Mouse (Mus musculus) heart, embryonic 14.5 days (tissue): ENCODE measurements around the gene Tnni2. TPM values are rescaled to one million over a fixed set of nuclear protein-coding genes. Genes with fewer than 3 reads are reported as not detected.

Experiments used
- ATAC-seq: fragments of 200-750 bp; cut with Nextera tagmentation; 2 replicates; pipeline ENCODE4 v1.8.0; 2017; ENCODE audit warnings: low read depth, moderate TSS enrichment; ENCODE audit not compliant: insufficient number of reproducible peaks, insufficient read depth, low FRiP score
- H3K27ac ChIP-seq, 2 experiments: fragments of 200-500 bp in 1 of 2; fragments of 300-500 bp in 1 of 2; sonication (generic) in 1 of 2; replicated peaks in 1 of 2; 2 replicates each; pipeline ENCODE4 v1.5.1; 2012 to 2014; ENCODE audit warnings: low read depth in 2 of 2, low read length in 2 of 2, control low read depth in 1 of 2, mild to moderate bottlenecking in 1 of 2, mixed read lengths in 1 of 2; ENCODE audit not compliant: control insufficient read depth in 1 of 2, insufficient read depth in 1 of 2
- H3K27me3 ChIP-seq: fragments of 300-500 bp; sonication (generic); 2 replicates; pipeline ENCODE4 v1.6.1; 2014; ENCODE audit warnings: mild to moderate bottlenecking, low read length, control low read depth; ENCODE audit not compliant: control insufficient read depth, insufficient read depth
- H3K36me3 ChIP-seq: fragments of 300-500 bp; sonication (generic); 2 replicates; pipeline ENCODE4 v1.6.1; 2014; ENCODE audit warnings: mild to moderate bottlenecking, control low read depth, low read length, mixed read lengths; ENCODE audit not compliant: control insufficient read depth, insufficient read depth
- H3K4me1 ChIP-seq, 2 experiments: fragments of 200-500 bp in 1 of 2; fragments of 300-500 bp in 1 of 2; sonication (generic) in 1 of 2; 2 replicates each; pipeline ENCODE4 v1.6.1; 2012 to 2014; ENCODE audit warnings: low read length in 2 of 2, control low read depth in 1 of 2, mixed read lengths in 1 of 2; ENCODE audit not compliant: control insufficient read depth in 2 of 2, insufficient read depth in 2 of 2
- H3K4me2 ChIP-seq: fragments of 300-500 bp; sonication (generic); 2 replicates; pipeline ENCODE4 v1.6.1; 2014; ENCODE audit warnings: mild to moderate bottlenecking, low read length
- H3K4me3 ChIP-seq, 2 experiments: fragments of 200-500 bp in 1 of 2; fragments of 300-500 bp in 1 of 2; sonication (generic) in 1 of 2; 2 replicates each; pipeline ENCODE4 v1.5.1; 2012 to 2014; ENCODE audit warnings: low read length in 2 of 2, mild to moderate bottlenecking in 2 of 2, control low read depth in 1 of 2, low read depth in 1 of 2, moderate library complexity in 1 of 2; ENCODE audit not compliant: control insufficient read depth in 1 of 2, insufficient read depth in 1 of 2
- H3K9ac ChIP-seq: fragments of 300-500 bp; sonication (generic); 2 replicates; pipeline ENCODE4 v1.6.1; 2014; ENCODE audit warnings: mild to moderate bottlenecking, low read length
- H3K9me3 ChIP-seq: fragments of 300-500 bp; sonication (generic); 2 replicates; pipeline ENCODE4 v1.6.1; 2016; ENCODE audit warnings: low read length, control low read depth; ENCODE audit not compliant: control insufficient read depth
- WGBS: fragments of 180-500 bp; shearing (Covaris S2); extraction: QIAGEN DNeasy Blood & Tissue Kit; methylation state at CpG from one replicate; pipeline ENCODE4 v1.1.7; 2014; 5-methylcytosine and 5-hydroxymethylcytosine counted together
- polyA plus RNA-seq: library from polyadenylated mRNA; unstranded; fragments of >200 nt; fragmentation: Nextera tagmentation; extraction: Ambion mirVana; gene quantifications from 2 replicates; pipeline ENCODE4 v1.2.1, GENCODE M21; 2014

Gene Tnni2
- polyA plus RNA-seq, 1 experiment from 2014 or later = 31.7 TPM

GRCm38 (mm10) chr7:142471414-142471861, 29.8 kb downstream of the Tnni2 start:
- H3K4me3 ChIP-seq = peak overlapping the region in 1 of 2 experiments; percentile 22; a peak in 1 of 4 replicates
- no peak for ATAC-seq
- H3K9me3 ChIP-seq = no peaks in the 10 kb centered on the region
- no peaks in the 10 kb centered on the region for H3K27me3 ChIP-seq
- H3K4me1 ChIP-seq = peaks cover 39 to 52% of the 10 kb centered on the region in 2 experiments
- H3K9ac ChIP-seq = peak overlapping the region; percentile 71
- H3K36me3 ChIP-seq = no peaks in the 10 kb centered on the region
- H3K27ac ChIP-seq = peak overlapping the region; percentile 73 to 83
- 57% methylated on average over 6 of the region's 6 CpGs for WGBS
- peak overlapping the region; percentile 26 for H3K4me2 ChIP-seq

GRCm38 (mm10) chr7:142471884-142472570, 30.4 kb downstream of the Tnni2 start:
- peak overlapping the region; percentile 26 for H3K4me2 ChIP-seq

GRCm38 (mm10) chr7:142472936-142473335, 31.3 kb downstream of the Tnni2 start:
- 95% methylated on average over 4 of the region's 4 CpGs for WGBS
- Histone ChIP-seq H3K27ac (peak overlapping the region; percentile 5 to 73; a peak in 2 of 4 replicates), H3K4me2 (peak overlapping the region; percentile 26), H3K4me3 (peak overlapping the region; percentile 17 to 21; a peak in 3 of 4 replicates), H3K27me3 (no peaks in the 10 kb centered on the region), H3K4me1 (peaks cover 43 to 53% of the 10 kb centered on the region in 2 experiments), H3K9me3 (no peaks in the 10 kb centered on the region), H3K9ac (peak overlapping the region; percentile 71), H3K36me3 (no peaks in the 10 kb centered on the region)
- no peak for ATAC-seq

More at GRCm38 (mm10) chr7:142471884-142472570, 30.4 kb downstream of the Tnni2 start:
- peak overlapping the region; percentile 71 for H3K9ac ChIP-seq
- no peaks in the 10 kb centered on the region for H3K27me3 ChIP-seq
- H3K9me3 ChIP-seq = no peaks in the 10 kb centered on the region
- no peaks in the 10 kb centered on the region for H3K36me3 ChIP-seq
- ATAC-seq = no peak
- peaks cover 43 to 53% of the 10 kb centered on the region in 2 experiments for H3K4me1 ChIP-seq
- WGBS = 41% methylated on average over 15 of the region's 15 CpGs
- peak overlapping the region; percentile 18 to 22; a peak in 3 of 4 replicates for H3K4me3 ChIP-seq
- peak overlapping the region; percentile 73 to 83 for H3K27ac ChIP-seq

- peak overlapping the region; percentile 11 to 17; a peak in 2 of 4 replicates for H3K4me3 ChIP-seq
- peak overlapping the region; percentile 71 for H3K9ac ChIP-seq
Observed at GRCm38 (mm10) chr7:142473476-142473875, 31.9 kb downstream of the Tnni2 start.

GRCm38 (mm10) chr7:142474799-142475198, 33.2 kb downstream of the Tnni2 start:
- Histone ChIP-seq H3K27me3 (no peaks in the 10 kb centered on the region), H3K9me3 (no peaks in the 10 kb centered on the region), H3K9ac (peak overlapping the region; percentile 61; the same call in 1 of the 2 replicates), H3K4me2 (peak overlapping the region; percentile 26), H3K36me3 (no peaks in the 10 kb centered on the region), H3K27ac (peak overlapping the region in 1 of 2 experiments; percentile 64; a peak in 1 of 4 replicates), H3K4me3 (peak overlapping the region in 1 of 2 experiments; percentile 9; a peak in 2 of 4 replicates), H3K4me1 (peaks cover 60 to 68% of the 10 kb centered on the region in 2 experiments)
- WGBS = 77% methylated on average over 14 of the region's 14 CpGs
- ATAC-seq = no peak

More at GRCm38 (mm10) chr7:142473476-142473875, 31.9 kb downstream of the Tnni2 start:
- H3K27me3 ChIP-seq = no peaks in the 10 kb centered on the region
- peaks cover 48 to 57% of the 10 kb centered on the region in 2 experiments for H3K4me1 ChIP-seq
- no peaks in the 10 kb centered on the region for H3K9me3 ChIP-seq
- H3K27ac ChIP-seq = peak overlapping the region in 1 of 2 experiments; percentile 73; a peak in 1 of 4 replicates
- H3K4me2 ChIP-seq = peak overlapping the region; percentile 26
- ATAC-seq = no peak
- H3K36me3 ChIP-seq = no peaks in the 10 kb centered on the region
- 82% methylated on average over 2 of the region's 2 CpGs for WGBS

- H3K9ac ChIP-seq = peak overlapping the region; percentile 61
- H3K27me3 ChIP-seq = no peaks in the 10 kb centered on the region
- peak overlapping the region; percentile 26 for H3K4me2 ChIP-seq
- peaks cover 56 to 65% of the 10 kb centered on the region in 2 experiments for H3K4me1 ChIP-seq
- H3K4me3 ChIP-seq = peak overlapping the region in 1 of 2 experiments; percentile 2; a peak in 2 of 4 replicates
- peak overlapping the region; percentile 46 to 64 for H3K27ac ChIP-seq
- no peaks in the 10 kb centered on the region for H3K36me3 ChIP-seq
- no peaks in the 10 kb centered on the region for H3K9me3 ChIP-seq
- no peak for ATAC-seq
- 44% methylated on average over 7 of the region's 7 CpGs for WGBS
Observed at GRCm38 (mm10) chr7:142475641-142476040, 34.0 kb downstream of the Tnni2 start.

GRCm38 (mm10) chr7:142476271-142476670, 34.7 kb downstream of the Tnni2 start:
- Histone ChIP-seq H3K9ac (peak overlapping the region; percentile 61), H3K4me1 (peaks cover 57 to 65% of the 10 kb centered on the region in 2 experiments), H3K9me3 (no peaks in the 10 kb centered on the region), H3K27ac (peak overlapping the region; percentile 46 to 64), H3K4me3 (no peak overlapping the region), H3K27me3 (no peaks in the 10 kb centered on the region), H3K4me2 (peak overlapping the region; percentile 26), H3K36me3 (no peaks in the 10 kb centered on the region)
- WGBS = 88% methylated on average over 5 of the region's 5 CpGs
- no peak for ATAC-seq
